Mouse (Mus musculus): ENCODE results near the gene Stpg2.

- no peak for TF ChIP-seq POLR2A (IDR thresholded peaks at IDR 0.05; ENCODE audit: low read depth, low read length)
- TF ChIP-seq CTCF (conservative IDR thresholded peaks at IDR 0.05; ENCODE audit: insufficient read depth, insufficient read length, low read depth, low read length), result no peak
Observed at GRCm38 (mm10) chr3:139728751-139729150, 523.3 kb downstream of the Stpg2 start.
